Mouse (Mus musculus) forebrain, embryonic 14.5 days (tissue): ENCODE results near the gene Pbld2. TPM values are rescaled to one million over a fixed set of nuclear protein-coding genes. Genes with fewer than 3 reads are reported as not detected.

Experiments used
- ATAC-seq: fragments of 200-750 bp; cut with Nextera tagmentation; 2 replicates; pipeline ENCODE4 v1.8.0; 2017; ENCODE audit warnings: mild to moderate bottlenecking, moderate library complexity
- DNase-seq: peaks from one replicate; pipeline ENCODE4 v3.0.0-alpha.2; 2015; ENCODE audit warnings: low spot score
- H3K27ac ChIP-seq: fragments of 300-500 bp; sonication (generic); 2 replicates; pipeline ENCODE4 v1.5.1; 2014; ENCODE audit warnings: low read depth, mild to moderate bottlenecking, control low read depth, low read length, moderate library complexity
- H3K27me3 ChIP-seq: fragments of 300-500 bp; sonication (generic); replicated peaks from 2 replicates; pipeline ENCODE4 v1.6.1; 2014; ENCODE audit warnings: low read length, control low read depth, mixed read lengths; ENCODE audit not compliant: control insufficient read depth, insufficient read depth
- H3K36me3 ChIP-seq: fragments of 300-500 bp; sonication (generic); 2 replicates; pipeline ENCODE4 v1.6.1; 2014; ENCODE audit warnings: low read length, control low read depth; ENCODE audit not compliant: control insufficient read depth, insufficient read depth
- H3K4me1 ChIP-seq: fragments of 300-500 bp; sonication (generic); 2 replicates; pipeline ENCODE4 v1.6.1; 2014; ENCODE audit warnings: antibody characterized with exemption, low read length, control low read depth; ENCODE audit not compliant: control insufficient read depth, insufficient read depth
- H3K4me2 ChIP-seq: fragments of 300-500 bp; sonication (generic); 2 replicates; pipeline ENCODE4 v1.6.1; 2014; ENCODE audit warnings: mild to moderate bottlenecking, control low read depth, low read length
- H3K4me3 ChIP-seq: fragments of 300-500 bp; sonication (generic); 2 replicates; pipeline ENCODE4 v1.5.1; 2014; ENCODE audit warnings: low read depth, low read length, control low read depth
- H3K9ac ChIP-seq: fragments of 300-500 bp; sonication (generic); 2 replicates; pipeline ENCODE4 v1.6.1; 2014; ENCODE audit warnings: mild to moderate bottlenecking, low read length, control low read depth, moderate library complexity
- H3K9me3 ChIP-seq: fragments of 300-500 bp; sonication (generic); replicated peaks from 2 replicates; pipeline ENCODE4 v1.6.1; 2016; ENCODE audit warnings: low read length, control low read depth, mixed read lengths; ENCODE audit not compliant: control insufficient read depth
- WGBS: fragments of 180-500 bp; shearing (Covaris S2); extraction: QIAGEN DNeasy Blood & Tissue Kit; methylation state at CpG from one replicate; pipeline ENCODE4 v1.1.7; 2014; 5-methylcytosine and 5-hydroxymethylcytosine counted together
- polyA plus RNA-seq: library from polyadenylated mRNA; unstranded; fragments of >200 nt; fragmentation: Nextera tagmentation; extraction: Ambion mirVana; gene quantifications from 2 replicates; pipeline ENCODE4 v1.2.1, GENCODE M21; 2014

Gene Pbld2
- polyA plus RNA-seq, 1 experiment from 2014 or later, result 1.1 TPM

DNA sequence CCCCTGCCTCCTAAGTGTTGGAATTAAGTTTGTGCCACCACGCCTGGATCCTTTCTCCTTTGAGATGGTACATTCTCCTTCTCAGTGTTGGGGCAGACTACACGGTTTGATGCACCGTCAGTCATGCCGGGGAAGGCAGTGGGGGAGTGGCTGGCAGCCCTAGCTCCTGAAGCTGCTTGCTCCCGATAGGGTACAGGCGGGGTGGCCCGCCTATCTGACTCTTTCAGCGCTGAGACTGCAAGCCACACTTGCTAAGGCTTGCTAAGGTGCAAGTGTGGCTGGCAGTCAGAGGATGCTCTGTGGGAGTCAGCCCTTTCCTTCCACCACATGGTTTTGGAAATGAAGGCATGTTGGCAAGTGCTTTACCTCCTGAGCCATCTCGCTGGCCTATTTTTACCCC lies 23.5 kb upstream of the Pbld2 start:
- WGBS, result 68% methylated on average over 9 of the region's 9 CpGs
- ATAC-seq, result no peak

GRCm38 (mm10) chr10:63003252-63003651 lies 20.9 kb upstream of the Pbld2 start:
- Histone ChIP-seq H3K4me3 (no peak overlapping the region), H3K36me3 (peaks cover 92% of the 10 kb centered on the region), H3K4me1 (no peaks in the 10 kb centered on the region), H3K9me3 (no peaks in the 10 kb centered on the region), H3K27me3 (no peaks in the 10 kb centered on the region), H3K9ac (no peak overlapping the region), H3K4me2 (no peak overlapping the region), H3K27ac (no peak overlapping the region)
- WGBS, result 73% methylated on average over 9 of the region's 9 CpGs
- DNase-seq (no peak), ATAC-seq (no peak)

More for the DNA sequence above, 23.5 kb upstream of the Pbld2 start:
- no peak for DNase-seq
- Histone ChIP-seq H3K4me1 (no peaks in the 10 kb centered on the region), H3K27me3 (no peaks in the 10 kb centered on the region), H3K36me3 (peaks cover 94% of the 10 kb centered on the region), H3K4me3 (no peak overlapping the region), H3K4me2 (no peak overlapping the region), H3K27ac (no peak overlapping the region), H3K9ac (no peak overlapping the region), H3K9me3 (no peaks in the 10 kb centered on the region)

DNA sequence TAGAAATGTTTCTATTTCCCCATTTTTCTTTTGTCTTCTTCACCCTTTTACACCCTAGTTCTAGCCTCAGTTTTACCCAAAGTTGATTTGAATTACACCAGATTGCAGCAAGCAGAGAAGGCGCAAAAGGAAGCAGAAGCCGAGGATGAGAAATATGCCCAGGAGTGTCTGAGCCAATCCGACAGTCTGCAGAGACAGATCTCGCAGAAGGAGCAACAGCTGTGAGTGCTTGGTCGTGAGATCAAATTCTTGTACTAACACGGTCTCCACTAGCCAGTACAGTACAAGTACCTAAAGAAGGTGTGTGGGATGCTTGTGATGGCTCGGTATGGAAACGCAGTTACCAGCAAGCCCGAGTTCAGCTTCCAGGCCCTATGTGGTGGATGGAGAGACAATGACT lies 19.6 kb upstream of the Pbld2 start:
- Histone ChIP-seq H3K9me3 (no peaks in the 10 kb centered on the region), H3K27ac (no peak overlapping the region), H3K9ac (no peak overlapping the region), H3K36me3 (peaks cover 90% of the 10 kb centered on the region), H3K27me3 (no peaks in the 10 kb centered on the region), H3K4me3 (no peak overlapping the region), H3K4me1 (no peaks in the 10 kb centered on the region), H3K4me2 (no peak overlapping the region)
- DNase-seq (no peak), ATAC-seq (no peak)
- 87% methylated on average over 9 of the region's 9 CpGs for WGBS

DNA sequence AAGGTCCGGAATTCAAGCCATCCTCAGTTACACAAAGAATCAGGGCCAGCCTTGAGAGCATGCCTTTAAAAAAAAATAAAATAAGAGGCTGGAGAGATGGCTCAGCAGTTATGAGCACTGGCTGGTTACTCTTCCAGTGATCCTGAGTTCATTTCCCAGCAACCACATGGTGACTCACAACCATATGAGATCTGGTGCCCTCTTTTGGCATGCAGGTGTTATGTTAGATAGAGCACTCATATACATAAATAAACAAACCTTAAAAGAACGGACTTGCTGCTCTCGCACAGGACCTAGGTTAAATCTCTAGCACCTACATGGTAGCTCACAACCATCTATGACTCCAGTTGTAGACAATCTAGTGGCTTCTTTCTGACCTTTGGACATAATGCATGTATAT lies 15.9 kb upstream of the Pbld2 start:
- Histone ChIP-seq H3K4me3 (no peak overlapping the region), H3K27ac (no peak overlapping the region), H3K9ac (no peak overlapping the region), H3K4me1 (no peaks in the 10 kb centered on the region), H3K27me3 (no peaks in the 10 kb centered on the region), H3K9me3 (no peaks in the 10 kb centered on the region), H3K36me3 (peaks cover 88% of the 10 kb centered on the region), H3K4me2 (no peak overlapping the region)
- DNase-seq (no peak), ATAC-seq (no peak)
- 79% methylated on average over 3 of the region's 3 CpGs for WGBS

GRCm38 (mm10) chr10:63010268-63010667 lies 13.8 kb upstream of the Pbld2 start:
- 85% methylated on average over 4 of the region's 4 CpGs for WGBS
- H3K4me3 ChIP-seq, result no peak overlapping the region

GRCm38 (mm10) chr10:63011556-63011955 lies 12.6 kb upstream of the Pbld2 start:
- WGBS, result 93% methylated on average over 6 of the region's 6 CpGs
- DNase-seq, result no peak
- H3K36me3 ChIP-seq, result peaks cover 94% of the 10 kb centered on the region

More at GRCm38 (mm10) chr10:63010268-63010667, 13.8 kb upstream of the Pbld2 start:
- ATAC-seq (no peak; the same call in 1 of the 2 replicates), DNase-seq (no peak)
- Histone ChIP-seq H3K9me3 (no peaks in the 10 kb centered on the region), H3K27ac (no peak overlapping the region), H3K4me2 (no peak overlapping the region), H3K9ac (no peak overlapping the region), H3K27me3 (no peaks in the 10 kb centered on the region), H3K36me3 (peaks cover 89% of the 10 kb centered on the region), H3K4me1 (no peaks in the 10 kb centered on the region)

GRCm38 (mm10) chr10:63013476-63013875 lies 10.6 kb upstream of the Pbld2 start:
- no peak overlapping the region for H3K4me2 ChIP-seq
- no peak overlapping the region for H3K4me3 ChIP-seq
- no peak for ATAC-seq
- no peaks in the 10 kb centered on the region for H3K9me3 ChIP-seq
- H3K9ac ChIP-seq, result no peak overlapping the region
- WGBS, result 52% methylated on average over 3 of the region's 3 CpGs
- DNase-seq, result no peak
- H3K36me3 ChIP-seq, result peaks cover 89% of the 10 kb centered on the region
- no peak overlapping the region for H3K27ac ChIP-seq
- no peaks in the 10 kb centered on the region for H3K4me1 ChIP-seq
- H3K27me3 ChIP-seq, result no peaks in the 10 kb centered on the region

More at GRCm38 (mm10) chr10:63011556-63011955, 12.6 kb upstream of the Pbld2 start:
- ATAC-seq, result no peak
- Histone ChIP-seq H3K9me3 (no peaks in the 10 kb centered on the region), H3K27me3 (no peaks in the 10 kb centered on the region), H3K4me1 (no peaks in the 10 kb centered on the region), H3K9ac (no peak overlapping the region), H3K4me3 (no peak overlapping the region), H3K4me2 (no peak overlapping the region), H3K27ac (no peak overlapping the region)

GRCm38 (mm10) chr10:63014168-63014567 lies 9.9 kb upstream of the Pbld2 start:
- WGBS, result 83% methylated on average over 9 of the region's 9 CpGs

DNA sequence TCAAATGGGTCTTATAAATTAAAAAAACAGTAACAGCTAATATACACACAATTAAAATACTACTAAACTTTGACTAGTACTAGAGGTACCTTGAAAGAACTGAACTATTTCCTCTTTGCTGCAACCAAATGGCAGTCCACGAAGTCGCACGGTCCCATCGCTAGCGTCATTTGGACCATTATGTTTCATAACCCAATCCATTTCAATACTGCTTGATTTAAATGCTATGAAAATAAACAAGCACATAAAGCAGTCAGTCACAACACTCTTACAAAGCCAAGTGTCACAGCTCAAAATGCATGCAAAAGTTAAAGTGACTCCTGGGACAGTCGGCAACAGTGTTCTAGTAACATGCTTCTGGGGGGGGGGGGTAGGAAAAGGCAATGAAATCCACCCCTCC lies 4.8 kb upstream of the Pbld2 start:
- H3K9ac ChIP-seq, result no peak overlapping the region
- no peak overlapping the region; the same call in 1 of the 2 replicates for H3K4me2 ChIP-seq
- no peak overlapping the region for H3K27ac ChIP-seq
- no peaks in the 10 kb centered on the region for H3K27me3 ChIP-seq
- peaks cover 25% of the 10 kb centered on the region for H3K4me1 ChIP-seq
- ATAC-seq, result no peak
- no peak overlapping the region for H3K4me3 ChIP-seq
- no peaks in the 10 kb centered on the region for H3K9me3 ChIP-seq
- WGBS, result 84% methylated on average over 6 of the region's 6 CpGs
- peaks cover 38% of the 10 kb centered on the region for H3K36me3 ChIP-seq
- no peak for DNase-seq

More at GRCm38 (mm10) chr10:63014168-63014567, 9.9 kb upstream of the Pbld2 start:
- H3K4me1 ChIP-seq, result peaks cover 5% of the 10 kb centered on the region
- H3K36me3 ChIP-seq, result peaks cover 86% of the 10 kb centered on the region
- H3K4me2 ChIP-seq, result no peak overlapping the region
- H3K27me3 ChIP-seq, result no peaks in the 10 kb centered on the region
- no peak overlapping the region for H3K4me3 ChIP-seq
- no peak for DNase-seq
- no peak overlapping the region for H3K9ac ChIP-seq
- no peaks in the 10 kb centered on the region for H3K9me3 ChIP-seq
- no peak overlapping the region for H3K27ac ChIP-seq
- no peak for ATAC-seq
